Mouse (Mus musculus) liver, embryonic 14.5 days (tissue): ENCODE data around the gene Mex3d.

Source experiments
- CTCF ChIP-seq: IDR thresholded peaks from 2 replicates; pipeline ENCODE4 v1.5.1; 2016; ENCODE audit warnings: antibody characterized with exemption, low read depth, control low read depth
- EP300 ChIP-seq: IDR thresholded peaks from 2 replicates; pipeline ENCODE4 v1.6.1; 2016; ENCODE audit warnings: antibody characterized with exemption, low read depth

DNA sequence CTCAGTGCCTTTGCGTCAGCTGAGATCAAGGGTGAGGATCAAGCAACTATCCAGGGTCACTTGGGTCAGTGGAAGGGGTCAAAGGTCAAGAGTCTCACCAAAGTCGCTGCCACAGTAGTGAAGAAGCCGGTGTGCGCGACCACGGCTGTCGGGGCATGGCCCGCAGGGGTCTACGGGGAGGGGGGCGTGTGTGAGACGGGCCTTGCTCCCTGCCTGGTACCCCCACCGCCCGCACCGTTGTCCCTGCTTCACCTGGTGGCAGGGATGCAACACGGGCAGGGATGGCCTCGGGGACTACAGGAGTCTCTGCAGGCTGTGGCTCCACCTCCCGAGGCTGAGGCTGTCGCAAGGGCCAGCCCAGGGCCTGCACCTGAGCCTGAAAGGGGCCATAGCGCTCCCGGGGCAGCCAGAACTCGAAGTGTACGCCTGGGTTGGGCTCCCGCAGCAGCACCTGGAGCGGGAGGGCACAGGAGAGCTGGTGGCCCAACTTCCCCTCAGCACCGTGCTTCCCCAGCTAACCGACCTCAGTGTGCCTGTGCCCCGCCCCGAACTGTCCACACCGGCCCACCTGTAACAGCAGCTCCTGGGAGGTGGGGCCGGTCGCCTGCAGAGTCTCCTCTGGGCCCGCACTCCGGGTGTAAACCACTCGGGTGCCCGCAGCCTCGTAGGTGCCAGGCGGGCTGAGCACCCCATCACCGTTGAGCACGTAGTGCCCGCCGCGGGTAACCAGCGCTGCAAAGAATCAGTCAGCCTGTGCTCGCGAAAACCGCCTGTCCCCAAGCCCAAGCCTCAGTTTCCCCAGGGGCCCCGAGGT is 45.8 kb downstream of the Mex3d start:
- TF ChIP-seq CTCF = no peak
- TF ChIP-seq EP300 = no peak
